Mouse (Mus musculus) CD4-positive, CD25-positive, alpha-beta regulatory T cell, adult 2 months (primary cell): ENCODE measurements around the gene Tnfaip8l1.

Experiments used
- DNase-seq: peaks from one replicate; pipeline ENCODE4 v3.0.0-alpha.2; 2012; ENCODE audit warnings: low read depth, low spot score

The Tnfaip8l1 gene

DNA sequence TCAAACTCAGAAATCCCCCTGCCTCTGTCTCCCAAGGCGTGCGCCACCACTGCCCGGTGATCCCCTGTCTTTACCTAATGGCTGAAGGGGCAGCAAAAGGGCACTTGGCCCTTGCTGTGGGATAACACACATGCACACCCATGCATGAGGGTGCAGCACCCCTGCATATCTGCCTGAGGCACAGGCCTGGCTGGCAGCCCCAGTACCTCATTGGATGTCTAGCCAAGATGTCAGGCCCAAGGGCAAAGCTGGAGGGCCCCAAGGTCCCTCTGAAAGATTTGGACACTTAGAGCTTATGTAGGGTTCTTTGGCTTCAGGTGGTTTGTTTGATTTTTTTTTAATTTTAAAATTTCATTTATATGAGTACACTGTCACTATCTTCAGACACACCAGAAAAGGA, 13.1 kb downstream of the Tnfaip8l1 start:
- no peak for DNase-seq

DNA sequence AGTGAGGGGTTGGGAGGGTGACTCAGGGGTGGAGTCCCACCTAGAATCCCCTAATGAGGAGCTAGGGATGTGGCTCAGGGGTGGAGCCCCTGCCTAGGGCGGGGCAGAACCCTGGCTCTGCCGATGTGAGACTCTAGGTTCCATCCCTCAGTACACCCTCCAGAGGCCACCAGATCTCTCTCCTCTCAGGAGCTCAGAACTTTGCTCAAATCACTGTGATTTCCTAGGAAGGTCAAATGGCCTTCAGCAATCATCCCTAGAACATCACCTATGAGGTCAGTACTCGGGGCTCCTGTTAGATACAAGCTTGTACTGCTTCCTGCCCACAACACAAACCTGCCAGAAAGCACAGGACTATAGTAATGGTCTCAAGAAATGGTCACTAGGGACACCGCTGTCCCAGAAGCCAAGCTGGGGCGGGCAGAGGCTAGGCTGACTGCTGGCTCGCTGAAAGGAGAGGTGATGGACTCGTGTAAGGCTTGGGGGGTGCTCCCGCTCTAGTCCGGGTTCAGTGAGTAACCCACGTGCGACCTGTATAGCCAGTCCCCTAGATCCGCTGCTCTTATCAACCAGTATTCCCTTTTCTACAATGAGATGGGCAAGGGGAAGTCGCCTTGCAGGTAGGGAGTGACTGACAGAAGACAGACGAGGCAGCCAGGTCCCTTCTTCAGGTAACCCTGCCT, 20.8 kb downstream of the Tnfaip8l1 start:
- peak; percentile 21 for DNase-seq

GRCm38 (mm10) chr17:56183658-56184103, 21.4 kb downstream of the Tnfaip8l1 start, which contains the start of gene Mydgf:
Gene Mydgf (minus strand): TSS chr17:56183920.
- peak; percentile 98 for DNase-seq

DNA sequence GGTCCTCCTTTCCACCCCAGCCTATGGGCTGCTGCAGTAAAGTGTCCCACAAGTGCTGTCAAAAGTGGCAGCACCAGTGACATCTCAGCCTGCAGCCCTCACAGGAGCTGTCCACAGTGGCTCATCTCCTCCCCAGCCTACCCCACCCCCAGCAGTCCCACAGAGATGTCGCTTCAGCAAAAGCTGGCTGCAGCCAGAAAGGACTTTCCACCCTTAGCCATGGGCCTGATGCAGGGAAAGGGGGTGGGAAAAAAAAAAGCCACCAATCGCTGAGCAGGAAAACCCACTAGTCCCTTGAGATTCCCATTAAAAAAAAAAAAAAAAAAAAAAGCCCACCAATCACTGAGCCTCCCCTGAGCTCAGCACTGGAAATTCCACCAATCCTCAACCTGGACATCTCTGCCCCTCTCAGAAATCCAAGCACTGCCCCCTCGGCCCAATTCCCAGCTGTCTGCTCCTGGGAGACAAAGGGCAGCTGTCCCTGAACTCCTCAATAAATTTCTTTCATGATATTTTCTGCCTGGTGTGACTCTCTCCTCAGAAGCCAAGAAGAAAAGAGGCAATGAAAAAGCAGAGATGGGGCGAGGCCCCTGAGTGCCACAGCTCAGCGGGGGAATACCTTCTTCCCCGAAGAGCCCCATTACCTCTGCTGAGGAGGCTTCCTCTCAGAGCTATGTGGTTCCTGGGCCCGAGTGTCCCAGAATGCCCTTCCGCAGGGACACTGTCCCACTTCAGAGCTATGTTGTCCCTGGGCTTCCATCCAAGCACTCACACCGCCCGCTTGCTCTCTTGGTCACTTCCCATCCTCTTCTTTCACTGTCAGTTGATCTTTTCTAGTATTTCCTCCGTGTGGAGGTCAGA, 23.2 kb downstream of the Tnfaip8l1 start:
- no peak for DNase-seq

- no peak for DNase-seq
Measured at GRCm38 (mm10) chr17:56191266-56191665, 29.0 kb downstream of the Tnfaip8l1 start.

- DNase-seq: no peak
Measured at GRCm38 (mm10) chr17:56194357-56194756, 32.1 kb downstream of the Tnfaip8l1 start.

GRCm38 (mm10) chr17:56194765-56195164, 32.5 kb downstream of the Tnfaip8l1 start:
- no peak for DNase-seq

GRCm38 (mm10) chr17:56196860-56197259, 34.6 kb downstream of the Tnfaip8l1 start:
- DNase-seq: peak; percentile 53

GRCm38 (mm10) chr17:56200586-56200985, 38.3 kb downstream of the Tnfaip8l1 start:
- DNase-seq: peak; percentile 59

- DNase-seq: peak; percentile 31
Measured at GRCm38 (mm10) chr17:56201642-56202041, 39.4 kb downstream of the Tnfaip8l1 start.

GRCm38 (mm10) chr17:56202476-56202875, 40.2 kb downstream of the Tnfaip8l1 start:
- no peak for DNase-seq

DNA sequence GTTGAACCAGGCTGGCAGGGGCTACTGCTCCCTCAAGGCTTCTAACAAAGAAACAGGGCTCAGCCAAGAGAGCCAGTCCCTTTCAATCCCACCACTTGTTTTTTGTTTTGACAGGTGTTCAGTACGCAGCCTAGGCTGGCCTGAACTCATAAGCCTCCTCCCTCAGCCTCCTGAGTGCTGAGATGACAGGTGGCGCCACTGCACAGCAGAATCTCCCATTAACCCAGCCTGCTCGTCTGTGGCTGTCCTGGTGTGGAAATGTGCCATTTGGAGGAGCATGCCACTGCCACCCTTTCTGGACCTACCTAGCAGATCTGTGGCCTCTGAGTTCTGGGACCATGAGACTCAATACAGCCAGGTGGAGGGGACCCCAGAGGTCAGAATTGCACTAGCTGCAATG, 41.5 kb downstream of the Tnfaip8l1 start:
- DNase-seq: no peak

GRCm38 (mm10) chr17:56206276-56206884, 44.1 kb downstream of the Tnfaip8l1 start:
- no peak for DNase-seq

GRCm38 (mm10) chr17:56206986-56207674, 44.9 kb downstream of the Tnfaip8l1 start:
- DNase-seq: no peak

DNA sequence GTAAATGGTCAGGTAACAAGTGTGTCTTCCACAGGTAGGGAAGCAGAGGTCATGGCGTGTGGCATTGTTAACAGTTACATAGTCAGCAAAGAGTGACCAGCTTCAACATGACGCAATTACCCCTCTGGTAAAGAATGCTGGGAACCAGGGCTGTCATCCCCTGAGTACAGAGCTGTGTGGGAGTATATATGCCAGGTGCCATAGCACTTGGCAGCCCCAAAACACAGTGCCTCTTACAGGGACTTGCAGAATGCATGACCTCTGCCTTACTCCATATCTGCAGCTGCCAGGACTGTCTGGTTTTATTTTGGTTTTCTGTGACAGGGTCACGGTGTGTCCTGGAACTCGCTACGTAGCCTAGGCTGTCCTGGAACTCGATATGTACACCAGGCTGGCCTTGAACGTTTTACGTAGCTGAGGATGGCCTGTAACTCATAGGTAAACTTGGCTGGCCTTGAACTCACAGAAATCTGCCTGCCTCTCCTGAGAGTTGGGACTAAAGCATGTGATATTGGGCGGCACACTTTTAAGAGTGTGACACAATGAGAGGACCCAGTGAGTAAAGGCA, 45.8 kb downstream of the Tnfaip8l1 start:
- no peak for DNase-seq

- no peak for DNase-seq
Measured at GRCm38 (mm10) chr17:56208821-56209220, 46.5 kb downstream of the Tnfaip8l1 start.

DNA sequence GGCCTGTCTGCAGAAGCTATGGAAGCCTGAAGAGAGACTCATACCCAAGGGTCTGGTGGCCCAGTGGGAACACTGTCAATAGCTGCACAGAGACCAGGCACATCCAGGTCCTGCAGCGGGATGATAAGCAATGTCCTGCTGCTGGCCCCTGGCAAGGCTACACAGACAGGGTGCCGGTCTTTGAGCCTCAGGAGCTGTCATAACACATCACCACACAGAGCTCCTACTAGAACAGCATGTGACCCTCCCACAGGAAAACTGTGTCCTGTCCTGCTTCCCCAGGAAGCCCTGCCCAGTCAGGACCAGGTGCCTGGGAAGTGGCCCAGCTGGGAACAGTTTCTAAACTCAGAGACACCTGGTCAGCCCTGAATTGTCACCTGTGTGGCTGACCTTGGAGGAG, 48.8 kb downstream of the Tnfaip8l1 start:
- DNase-seq: no peak

DNA sequence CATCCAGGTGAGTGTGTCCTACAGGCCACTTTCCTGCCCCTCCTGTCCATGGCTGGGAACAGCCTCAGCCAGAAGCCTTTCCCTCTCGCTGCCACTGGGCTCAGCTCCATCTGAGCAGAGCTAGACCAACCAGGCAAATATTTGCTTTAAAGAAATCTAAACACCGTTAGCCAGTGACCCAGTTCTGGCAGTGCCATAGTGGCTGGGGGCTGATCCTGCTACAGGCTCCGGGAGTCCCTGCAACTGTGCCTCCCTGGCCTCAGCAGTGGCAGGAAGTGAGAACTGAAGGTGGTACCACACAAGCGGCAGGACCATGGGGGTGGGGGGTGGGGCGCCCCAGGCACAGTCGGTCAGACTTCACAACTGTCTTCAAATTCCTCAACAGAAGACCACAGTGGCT, 50.4 kb downstream of the Tnfaip8l1 start:
- no peak for DNase-seq

DNA sequence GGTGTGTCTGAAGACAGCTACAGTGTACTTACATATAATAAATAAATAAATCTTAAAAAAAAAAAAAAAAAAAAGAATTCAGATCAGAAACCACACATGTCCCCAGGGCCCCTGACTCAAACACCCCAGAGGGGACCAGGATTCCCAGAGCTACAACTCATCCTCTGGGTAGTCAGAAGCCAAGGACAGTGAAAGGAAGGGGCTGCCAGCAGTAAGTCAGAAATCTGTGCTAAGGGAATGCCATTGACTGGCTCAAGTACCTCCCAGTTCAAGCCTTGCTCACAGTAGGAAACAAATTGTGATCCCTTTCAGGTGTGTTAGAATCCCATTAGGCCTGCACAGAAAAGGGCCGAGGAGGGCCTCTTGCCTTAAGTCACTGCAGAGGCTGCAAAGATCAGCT, 52.0 kb downstream of the Tnfaip8l1 start:
- no peak for DNase-seq

GRCm38 (mm10) chr17:56217670-56218069, 55.4 kb downstream of the Tnfaip8l1 start:
- no peak for DNase-seq
